Mouse (Mus musculus) skeletal muscle tissue, adult 2 months (tissue): ENCODE measurements around the gene Nav2.
A peak's percentile ranks its signal among the peaks of the same experiment; 100 is the strongest.

ENCODE experiments used
- DNase-seq: peaks from one replicate; pipeline ENCODE4 v3.0.0-alpha.2; 2012; ENCODE audit warnings: low read depth, low spot score

Gene Nav2

GRCm38 (mm10) chr7:49357441-49358165 lies 449.1 kb downstream of the Nav2 start:
- no peak for DNase-seq

- DNase-seq, result peak; percentile 92
These were observed 450.6 kb downstream of the Nav2 start for GRCm38 (mm10) chr7:49359120-49359519.

- DNase-seq, result no peak
These were observed 452.1 kb downstream of the Nav2 start for GRCm38 (mm10) chr7:49360597-49360996.

- no peak for DNase-seq
These were observed 453.1 kb downstream of the Nav2 start for GRCm38 (mm10) chr7:49361465-49362090.

GRCm38 (mm10) chr7:49364486-49365162 lies 456.1 kb downstream of the Nav2 start:
- no peak for DNase-seq

- no peak for DNase-seq
These were observed 460.1 kb downstream of the Nav2 start for GRCm38 (mm10) chr7:49368590-49368989.

- DNase-seq, result no peak
These were observed 460.5 kb downstream of the Nav2 start for GRCm38 (mm10) chr7:49369006-49369405.

GRCm38 (mm10) chr7:49369809-49370473 lies 461.4 kb downstream of the Nav2 start:
- DNase-seq, result no peak

- DNase-seq, result no peak
These were observed 462.8 kb downstream of the Nav2 start for GRCm38 (mm10) chr7:49371345-49371744.

GRCm38 (mm10) chr7:49371972-49372371 lies 463.5 kb downstream of the Nav2 start:
- DNase-seq, result no peak

- DNase-seq, result no peak
These were observed 464.7 kb downstream of the Nav2 start for GRCm38 (mm10) chr7:49373173-49373572.

- no peak for DNase-seq
These were observed 465.1 kb downstream of the Nav2 start for GRCm38 (mm10) chr7:49373661-49374060.

GRCm38 (mm10) chr7:49375499-49375974 lies 467.0 kb downstream of the Nav2 start:
- no peak for DNase-seq

GRCm38 (mm10) chr7:49378608-49379007 lies 470.1 kb downstream of the Nav2 start:
- DNase-seq, result peak; percentile 81

- no peak for DNase-seq
These were observed 472.4 kb downstream of the Nav2 start for GRCm38 (mm10) chr7:49380940-49381339.

- no peak for DNase-seq
These were observed 474.4 kb downstream of the Nav2 start for GRCm38 (mm10) chr7:49382884-49383283.

GRCm38 (mm10) chr7:49388137-49388536 lies 479.6 kb downstream of the Nav2 start:
- DNase-seq, result no peak

- no peak for DNase-seq
These were observed 481.8 kb downstream of the Nav2 start for GRCm38 (mm10) chr7:49390312-49390711.

GRCm38 (mm10) chr7:49390829-49391228 lies 482.3 kb downstream of the Nav2 start:
- DNase-seq, result no peak

GRCm38 (mm10) chr7:49392180-49392579 lies 483.7 kb downstream of the Nav2 start:
- DNase-seq, result no peak

- no peak for DNase-seq
These were observed 484.3 kb downstream of the Nav2 start for GRCm38 (mm10) chr7:49392834-49393233.

GRCm38 (mm10) chr7:49393857-49394256 lies 485.3 kb downstream of the Nav2 start:
- no peak for DNase-seq
